Mouse (Mus musculus) kidney, postnatal 0 days (tissue): ENCODE data around the gene Wwc1. TPM values are rescaled to one million over a fixed set of nuclear protein-coding genes. Genes with fewer than 3 reads are reported as not detected.

Experiments used
- ATAC-seq: fragments of 200-750 bp; cut with Nextera tagmentation; replicated peaks from 2 replicates; pipeline ENCODE4 v1.8.0; 2017; ENCODE audit warnings: low read depth, moderate number of reproducible peaks, moderate TSS enrichment, moderate library complexity; ENCODE audit not compliant: low FRiP score
- DNase-seq: peaks from one replicate; pipeline ENCODE4 v3.0.0-alpha.2; 2016; ENCODE audit warnings: low spot score
- H3K27ac ChIP-seq: fragments of 300-500 bp; sonication (generic); 2 replicates; pipeline ENCODE4 v1.5.1; 2014; ENCODE audit warnings: mild to moderate bottlenecking
- H3K27me3 ChIP-seq: fragments of 300-500 bp; sonication (generic); 2 replicates; pipeline ENCODE4 v1.6.1; 2014; ENCODE audit warnings: low read length, mixed read lengths; ENCODE audit not compliant: insufficient read depth
- H3K36me3 ChIP-seq: fragments of 300-500 bp; sonication (generic); 2 replicates; pipeline ENCODE4 v1.6.1; 2014; ENCODE audit warnings: low read length, mixed read lengths; ENCODE audit not compliant: insufficient read depth
- H3K4me1 ChIP-seq: fragments of 300-500 bp; sonication (generic); replicated peaks from 2 replicates; pipeline ENCODE4 v1.6.1; 2014; ENCODE audit warnings: antibody characterized with exemption, low read length, mixed read lengths; ENCODE audit not compliant: insufficient read depth
- H3K4me2 ChIP-seq: fragments of 300-500 bp; sonication (generic); 2 replicates; pipeline ENCODE4 v1.6.1; 2014; ENCODE audit warnings: mild to moderate bottlenecking, low read length, moderate library complexity, mixed read lengths
- H3K4me3 ChIP-seq: fragments of 300-500 bp; sonication (generic); replicated peaks from 2 replicates; pipeline ENCODE4 v1.5.1; 2014; ENCODE audit warnings: low read depth, low read length
- H3K9ac ChIP-seq: fragments of 300-500 bp; sonication (generic); 2 replicates; pipeline ENCODE4 v1.6.1; 2014; ENCODE audit warnings: low read depth, low read length
- H3K9me3 ChIP-seq: fragments of 300-500 bp; sonication (generic); replicated peaks from 2 replicates; pipeline ENCODE4 v1.6.1; 2016; ENCODE audit warnings: low read length, inconsistent platforms, mixed read lengths
- CTCF ChIP-seq: IDR thresholded peaks from 2 replicates; pipeline ENCODE4 v1.5.1; 2016; ENCODE audit warnings: antibody characterized with exemption, low read depth, mild to moderate bottlenecking, moderate library complexity
- WGBS: fragments of 180-500 bp; shearing (Covaris S2); extraction: QIAGEN DNeasy Blood & Tissue Kit; methylation state at CpG from one replicate; pipeline ENCODE4 v1.1.7; 2014; 5-methylcytosine and 5-hydroxymethylcytosine counted together
- polyA plus RNA-seq: library from polyadenylated mRNA; unstranded; fragments of >200 nt; fragmentation: Nextera tagmentation; extraction: Ambion mirVana; gene quantifications from 2 replicates; pipeline ENCODE4 v1.2.1, GENCODE M21; 2015

The Wwc1 gene
- polyA plus RNA-seq, 1 experiment from 2014 or later: 20.4 TPM

- 58% methylated on average over 9 of the region's 9 CpGs for WGBS
- no peak for ATAC-seq
- no peak for TF ChIP-seq CTCF
- no peak overlapping the region for H3K4me2 ChIP-seq
- no peak overlapping the region for H3K4me3 ChIP-seq
- no peaks in the 10 kb centered on the region for H3K4me1 ChIP-seq
- H3K9ac ChIP-seq: no peak overlapping the region
- no peaks in the 10 kb centered on the region for H3K9me3 ChIP-seq
- no peak overlapping the region for H3K27ac ChIP-seq
- H3K27me3 ChIP-seq: no peaks in the 10 kb centered on the region
- DNase-seq: no peak
- no peaks in the 10 kb centered on the region for H3K36me3 ChIP-seq
Observed at GRCm38 (mm10) chr11:35963981-35964549, 16.3 kb downstream of the Wwc1 start.

- no peak for DNase-seq
- Histone ChIP-seq H3K36me3 (no peaks in the 10 kb centered on the region), H3K4me1 (no peaks in the 10 kb centered on the region), H3K4me2 (no peak overlapping the region), H3K9ac (no peak overlapping the region), H3K4me3 (no peak overlapping the region), H3K27ac (no peak overlapping the region), H3K27me3 (no peaks in the 10 kb centered on the region), H3K9me3 (no peaks in the 10 kb centered on the region)
- no peak for TF ChIP-seq CTCF
- 54% methylated on average over 2 of the region's 2 CpGs for WGBS
- ATAC-seq: peak; percentile 41; the same call in 1 of the 2 replicates
Observed at GRCm38 (mm10) chr11:35963554-35963953, 16.8 kb downstream of the Wwc1 start.

GRCm38 (mm10) chr11:35962431-35962830 lies 17.9 kb downstream of the Wwc1 start:
- Histone ChIP-seq H3K4me3 (no peak overlapping the region), H3K27ac (no peak overlapping the region), H3K9me3 (no peaks in the 10 kb centered on the region), H3K9ac (no peak overlapping the region), H3K27me3 (no peaks in the 10 kb centered on the region), H3K36me3 (no peaks in the 10 kb centered on the region), H3K4me2 (no peak overlapping the region), H3K4me1 (no peaks in the 10 kb centered on the region)
- DNase-seq (no peak), ATAC-seq (no peak)
- TF ChIP-seq CTCF: no peak
- WGBS: 88% methylated on average over 2 of the region's 2 CpGs

- H3K9me3 ChIP-seq: no peaks in the 10 kb centered on the region
- H3K27ac ChIP-seq: no peak overlapping the region
- TF ChIP-seq CTCF: no peak
- no peaks in the 10 kb centered on the region for H3K4me1 ChIP-seq
- ATAC-seq (no peak), DNase-seq (no peak)
- H3K9ac ChIP-seq: no peak overlapping the region
- H3K4me3 ChIP-seq: no peak overlapping the region
- H3K27me3 ChIP-seq: no peaks in the 10 kb centered on the region
- H3K4me2 ChIP-seq: no peak overlapping the region
- 78% methylated on average over 3 of the region's 3 CpGs for WGBS
- H3K36me3 ChIP-seq: no peaks in the 10 kb centered on the region
Observed at GRCm38 (mm10) chr11:35959270-35959669, 21.1 kb downstream of the Wwc1 start.

GRCm38 (mm10) chr11:35955572-35955971 lies 24.8 kb downstream of the Wwc1 start:
- WGBS: 20% methylated on average over 3 of the region's 3 CpGs
- peak overlapping the region; percentile 76 for H3K27ac ChIP-seq
- no peak overlapping the region for H3K4me3 ChIP-seq
- H3K9ac ChIP-seq: no peak overlapping the region
- ATAC-seq: peak; percentile 88
- peak; percentile 71 for DNase-seq
- peaks cover 13% of the 10 kb centered on the region for H3K4me1 ChIP-seq
- no peaks in the 10 kb centered on the region for H3K36me3 ChIP-seq
- no peaks in the 10 kb centered on the region for H3K27me3 ChIP-seq
- H3K4me2 ChIP-seq: no peak overlapping the region
- H3K9me3 ChIP-seq: no peaks in the 10 kb centered on the region
- TF ChIP-seq CTCF: no peak

GRCm38 (mm10) chr11:35953179-35953578 lies 27.1 kb downstream of the Wwc1 start:
- H3K9me3 ChIP-seq: no peaks in the 10 kb centered on the region
- no peaks in the 10 kb centered on the region for H3K36me3 ChIP-seq
- H3K27me3 ChIP-seq: no peaks in the 10 kb centered on the region
- no peak for DNase-seq
- no peak overlapping the region for H3K4me2 ChIP-seq
- no peak overlapping the region for H3K27ac ChIP-seq
- no peak overlapping the region for H3K4me3 ChIP-seq
- H3K9ac ChIP-seq: no peak overlapping the region
- ATAC-seq: no peak
- peaks cover 20% of the 10 kb centered on the region for H3K4me1 ChIP-seq
- TF ChIP-seq CTCF: no peak
- 82% methylated on average over 4 of the region's 4 CpGs for WGBS

GRCm38 (mm10) chr11:35951727-35952065 lies 28.6 kb downstream of the Wwc1 start:
- Histone ChIP-seq H3K9ac (peak overlapping the region; percentile 27; the same call in 1 of the 2 replicates), H3K36me3 (no peaks in the 10 kb centered on the region), H3K4me3 (no peak overlapping the region), H3K27me3 (no peaks in the 10 kb centered on the region), H3K4me2 (no peak overlapping the region), H3K9me3 (no peaks in the 10 kb centered on the region), H3K4me1 (peaks cover 20% of the 10 kb centered on the region), H3K27ac (peak overlapping the region; percentile 92)
- ATAC-seq: no peak
- TF ChIP-seq CTCF: no peak
- DNase-seq: no peak
- 30% methylated on average over 4 of the region's 4 CpGs for WGBS
